Mouse (Mus musculus): ENCODE results near the gene Nat10.

Gene Nat10

DNA sequence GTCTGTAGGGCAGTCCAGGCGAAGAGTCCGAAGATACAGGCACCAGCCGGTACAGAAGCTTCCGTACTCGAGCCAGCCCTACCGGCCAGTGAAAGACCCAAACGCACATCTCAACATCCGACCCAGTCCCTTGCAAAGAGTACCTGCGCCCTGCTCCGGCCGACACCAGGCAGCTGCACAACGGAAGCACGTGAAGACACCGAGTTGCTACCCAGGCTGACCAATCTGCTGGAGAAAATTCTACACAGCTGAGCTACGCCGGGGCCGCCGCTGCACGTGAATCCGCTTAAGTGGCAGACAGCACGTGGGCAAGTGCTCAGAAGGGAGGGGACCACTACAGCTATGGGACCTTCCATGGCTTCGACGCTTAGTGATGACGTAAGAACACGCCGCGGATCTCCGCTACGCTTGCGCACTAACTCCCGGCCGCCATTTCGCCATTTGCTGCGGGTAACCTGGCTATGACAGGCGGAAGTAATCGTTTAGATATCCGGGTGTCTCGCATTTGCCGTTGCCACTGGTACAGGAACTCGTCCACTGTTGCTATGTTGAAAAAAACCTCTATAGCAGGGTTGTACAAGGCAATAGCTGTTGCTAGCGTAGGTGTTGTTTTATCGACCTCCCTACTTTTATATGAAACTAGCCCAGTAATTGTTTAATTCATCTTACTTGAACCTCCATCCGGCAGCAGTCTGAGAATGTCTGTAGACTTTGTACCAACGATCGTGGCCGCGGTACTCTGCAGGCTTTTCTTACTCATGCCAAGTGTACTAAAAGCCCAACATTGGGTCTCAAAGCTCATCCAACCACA lies at the start of gene Nat10:
Nat10 (minus strand) TSS at position 365 of the 811 bp plus-strand sequence.
- DNase-seq (ENCODE audit: low read depth, low spot score), result peak; percentile 98

GRCm38 (mm10) chr2:103810412-103810811 lies 49.3 kb upstream of the Nat10 start:
- DNase-seq (ENCODE audit: low read depth, low spot score), result peak; percentile 94

- DNase-seq (ENCODE audit: low read depth, low spot score), result no peak
Observed at GRCm38 (mm10) chr2:103808466-103808865, 47.4 kb upstream of the Nat10 start.

DNA sequence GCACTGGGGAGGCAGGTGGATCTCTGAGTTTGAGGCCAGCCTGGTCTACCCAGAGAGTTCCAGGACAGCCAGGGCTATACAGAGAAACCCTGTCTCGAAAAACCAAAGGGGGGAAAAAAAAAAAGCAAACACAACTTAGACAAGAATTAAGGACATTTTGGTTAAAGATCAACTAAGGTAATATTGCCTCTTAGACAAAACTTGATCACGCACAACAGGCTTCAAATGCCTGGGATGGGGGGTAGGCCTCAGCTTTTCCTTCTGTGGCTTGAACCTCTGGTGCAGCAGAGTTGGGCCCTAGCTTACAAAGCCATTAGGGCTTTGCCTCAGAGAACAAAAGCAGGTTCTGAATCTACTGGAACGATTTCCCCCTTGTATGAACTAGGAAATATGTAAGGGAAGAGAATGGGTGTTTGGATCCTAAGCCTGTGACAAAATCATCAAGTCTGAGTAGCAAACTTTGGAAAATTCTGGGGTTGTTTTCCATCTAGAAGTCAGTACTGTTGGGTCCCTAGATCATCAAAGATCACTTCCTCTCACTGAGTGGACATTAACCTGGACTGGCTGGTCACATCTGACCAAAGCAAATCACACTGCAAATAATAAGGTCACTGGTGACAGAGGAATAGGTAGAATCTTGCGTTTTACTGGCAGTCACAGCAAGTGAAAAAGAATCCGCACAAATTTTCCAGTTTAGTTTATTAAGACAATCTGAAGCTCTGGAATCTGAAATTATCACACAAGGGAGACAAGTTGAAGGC lies 42.9 kb upstream of the Nat10 start:
- no peak for DNase-seq (ENCODE audit: low read depth, low spot score)

DNA sequence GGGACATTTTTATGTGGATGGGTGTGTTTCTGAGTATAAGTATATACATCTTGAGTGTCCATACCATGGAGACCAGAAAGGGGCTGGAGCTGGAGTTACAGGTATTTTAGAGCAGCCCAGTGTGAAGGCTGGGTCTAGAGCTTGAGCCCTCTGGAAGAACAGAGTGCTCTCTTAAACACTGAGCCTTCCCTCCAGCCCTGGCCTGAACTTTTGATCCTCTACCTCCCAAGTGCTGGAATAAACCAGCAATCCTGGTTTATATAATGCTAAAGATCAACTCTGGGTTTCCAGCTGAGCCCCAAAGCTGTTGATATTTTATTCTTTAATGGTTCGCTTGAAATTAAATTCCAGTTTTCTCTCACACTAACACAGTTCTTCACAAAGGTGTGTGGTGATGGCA lies 41.4 kb upstream of the Nat10 start:
- DNase-seq (ENCODE audit: low read depth, low spot score), result no peak

DNA sequence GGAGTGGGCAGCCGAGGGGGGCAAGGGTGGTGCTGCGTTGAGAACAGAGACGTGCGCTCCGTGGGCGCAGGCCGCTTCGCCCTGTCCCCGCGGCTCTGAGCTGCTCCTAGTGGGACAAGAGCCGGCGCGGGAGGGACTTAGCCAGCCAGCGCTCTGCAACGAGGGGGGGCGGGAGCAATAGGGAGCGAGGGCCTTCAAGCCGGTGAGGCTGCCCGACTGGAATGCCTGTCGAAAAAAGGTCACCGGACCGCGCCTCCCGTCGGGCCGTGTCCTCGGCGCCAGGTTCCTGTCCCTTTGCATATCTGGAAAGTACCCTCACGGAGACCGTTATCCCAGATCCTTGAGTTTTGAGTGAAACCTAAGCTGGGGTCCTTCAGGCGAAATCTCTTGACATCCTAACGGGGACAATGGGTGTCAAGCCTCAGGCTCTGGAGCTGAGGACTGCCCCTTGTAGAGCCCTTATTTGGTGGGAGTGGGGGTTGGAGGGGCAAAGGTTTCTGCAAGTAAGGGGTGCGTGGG lies 36.5 kb upstream of the Nat10 start, which contains the start of gene Caprin1:
Caprin1 (minus strand) TSS at position 159 of the 519 bp plus-strand sequence.
- DNase-seq (ENCODE audit: low read depth, low spot score), result peak; percentile 96

DNA sequence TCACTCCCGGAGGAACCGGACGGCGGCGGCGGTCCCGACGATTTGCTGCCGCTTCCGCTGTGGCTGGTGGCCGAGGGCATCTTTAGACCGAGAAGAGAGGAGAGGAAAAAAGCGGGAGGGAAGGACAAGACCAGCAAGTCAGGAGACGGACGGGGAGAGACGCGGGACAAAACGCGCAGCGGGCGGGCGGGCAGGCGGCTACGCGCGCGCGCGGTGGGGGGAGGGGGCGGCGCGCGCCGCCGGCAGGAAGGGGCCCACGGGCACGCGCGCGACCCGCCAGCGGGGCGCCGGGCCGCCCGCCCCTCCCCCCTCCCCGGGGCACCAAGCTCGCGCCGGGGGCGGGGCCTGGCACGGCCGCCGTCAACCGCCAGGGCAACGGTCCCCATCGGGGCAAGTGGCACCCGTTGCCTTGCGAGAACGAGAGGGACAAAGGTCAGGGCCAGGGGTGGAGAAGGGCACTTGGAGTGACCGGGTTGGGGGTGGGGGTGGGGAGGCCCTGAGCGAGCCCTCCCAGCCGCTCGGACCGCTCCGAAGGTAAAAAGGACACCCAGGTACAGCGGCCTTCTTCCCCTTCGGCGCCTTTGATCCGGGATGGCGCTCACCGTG lies 35.9 kb upstream of the Nat10 start:
- DNase-seq (ENCODE audit: low read depth, low spot score), result peak; percentile 89

DNA sequence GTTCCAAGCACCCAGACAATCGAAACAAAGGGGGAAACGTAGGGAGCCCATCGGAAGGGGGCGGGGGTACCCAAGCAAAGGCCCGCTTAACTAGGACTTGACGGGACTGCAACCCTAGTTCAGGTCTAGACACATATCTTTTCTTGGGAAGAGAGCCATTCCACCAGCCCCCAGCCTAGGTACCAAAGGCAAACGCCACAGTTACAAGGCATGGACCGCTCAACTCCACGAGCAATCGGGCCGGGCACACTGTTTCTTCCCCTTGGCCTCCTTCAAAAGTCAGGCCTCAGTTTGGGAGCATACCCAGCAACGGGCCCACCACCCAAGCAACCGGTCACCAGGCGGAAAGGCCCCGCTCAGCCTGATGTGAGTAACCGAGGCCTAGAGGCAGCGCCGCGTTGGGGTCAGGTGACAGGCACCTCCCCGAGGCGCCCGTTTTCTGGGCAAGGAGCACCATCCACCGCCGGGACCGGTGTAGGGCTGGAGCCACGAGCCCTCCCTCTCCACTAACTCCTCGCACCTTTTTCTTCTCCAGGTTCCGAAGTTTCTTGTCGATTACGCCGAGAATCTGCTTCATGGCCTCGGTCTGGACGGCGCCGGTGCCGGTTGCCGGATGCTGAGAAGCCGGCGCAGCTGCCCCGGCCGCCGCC lies 35.3 kb upstream of the Nat10 start:
- DNase-seq (ENCODE audit: low read depth, low spot score), result peak; percentile 76

GRCm38 (mm10) chr2:103795843-103796210 lies 34.8 kb upstream of the Nat10 start:
- peak; percentile 90 for DNase-seq (ENCODE audit: low read depth, low spot score)

DNA sequence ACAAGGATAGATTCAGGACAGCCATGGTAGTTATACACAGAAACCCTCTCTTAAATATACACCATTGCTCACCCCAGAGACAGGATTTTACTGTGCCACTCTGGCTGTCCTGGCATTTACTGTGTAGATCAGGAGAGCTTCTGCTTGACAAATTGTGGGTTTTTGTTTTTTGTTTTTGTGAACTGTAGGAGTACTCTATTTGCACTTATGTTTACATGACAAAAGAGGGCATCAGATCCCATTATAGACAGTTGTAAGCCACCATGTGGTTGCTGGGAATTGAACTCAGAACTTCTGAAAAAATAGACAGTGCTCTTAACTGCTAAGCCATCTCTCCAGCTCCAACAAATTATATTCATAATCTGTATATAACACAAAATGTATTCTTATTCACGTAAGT lies 30.9 kb upstream of the Nat10 start:
- DNase-seq (ENCODE audit: low read depth, low spot score), result peak; percentile 60

GRCm38 (mm10) chr2:103785735-103786134 lies 24.7 kb upstream of the Nat10 start:
- no peak for DNase-seq (ENCODE audit: low read depth, low spot score)

- DNase-seq (ENCODE audit: low read depth, low spot score), result peak; percentile 72
Observed at GRCm38 (mm10) chr2:103784621-103785020, 23.6 kb upstream of the Nat10 start.

DNA sequence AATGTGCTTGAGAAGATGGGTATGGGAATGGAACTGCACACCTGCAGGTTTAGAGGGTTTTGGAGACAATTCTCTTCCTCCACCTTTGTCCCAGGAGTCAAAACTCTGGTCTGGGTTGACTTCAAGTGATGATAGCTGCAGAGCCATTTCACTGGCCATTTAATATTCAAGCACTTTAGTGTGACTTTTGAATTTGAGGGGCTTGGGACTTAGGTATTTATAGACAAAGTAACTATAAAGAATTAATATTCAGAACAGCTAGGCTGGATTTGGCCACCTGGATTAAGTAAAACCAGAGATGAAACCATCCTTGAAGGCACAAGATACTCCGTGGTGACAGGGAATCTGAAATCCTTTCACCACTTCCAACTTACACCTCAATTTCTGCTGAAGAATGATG lies 1.4 kb upstream of the Nat10 start:
- no peak for DNase-seq (ENCODE audit: low read depth, low spot score)

- DNase-seq (ENCODE audit: low read depth, low spot score), result no peak
Observed at GRCm38 (mm10) chr2:103761993-103762392, 923 bp upstream of the Nat10 start.

DNA sequence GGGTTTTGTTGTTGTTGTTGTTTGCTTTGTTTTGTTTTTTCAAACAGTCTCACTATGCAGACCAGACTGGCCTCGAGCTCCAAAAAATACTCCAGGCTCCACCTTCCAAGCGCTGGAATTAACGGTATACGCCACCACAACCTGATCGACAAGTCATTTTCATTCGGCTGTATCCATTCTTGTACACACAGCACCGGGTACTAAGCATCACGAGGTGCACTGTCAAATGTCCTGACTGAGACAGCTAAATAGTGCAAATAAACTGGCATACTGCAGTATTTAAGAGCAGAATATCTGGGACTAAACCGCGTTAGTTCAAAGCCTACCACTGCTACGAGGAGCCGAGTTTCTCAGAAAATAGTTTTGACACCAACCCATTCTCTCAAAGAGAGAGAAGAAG lies 649 bp downstream of the Nat10 start:
- peak; percentile 47 for DNase-seq (ENCODE audit: low read depth, low spot score)

DNA sequence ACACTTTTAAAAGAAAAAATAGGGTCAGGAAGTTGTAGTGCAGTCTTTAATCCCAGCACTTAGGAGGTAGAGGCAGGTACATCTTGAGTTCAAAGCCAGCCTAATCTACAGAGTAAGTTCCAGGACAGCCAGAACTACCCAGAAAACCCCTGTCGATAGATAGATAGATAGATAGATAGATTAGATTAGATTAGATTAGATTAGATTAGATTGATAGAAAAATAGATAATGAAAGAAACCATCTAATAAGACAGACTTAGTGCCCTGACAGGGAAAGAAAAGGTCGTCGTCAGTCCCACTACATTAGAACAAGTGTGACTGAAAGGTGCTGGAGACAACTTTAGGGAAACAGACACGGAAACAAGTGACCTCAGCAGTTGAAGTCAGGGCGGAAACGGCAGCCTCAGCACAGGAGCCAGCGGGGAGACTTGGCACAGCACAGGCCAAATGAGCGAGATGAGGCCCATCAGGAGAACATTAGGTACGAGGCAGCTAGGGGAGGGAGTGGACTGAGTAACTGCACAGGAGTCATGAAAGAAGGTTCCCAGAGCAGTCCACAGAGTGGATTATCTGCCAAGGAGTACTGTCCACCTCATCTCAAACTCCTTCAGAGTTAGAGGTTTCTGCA lies 5.5 kb downstream of the Nat10 start:
- DNase-seq (ENCODE audit: low read depth, low spot score), result no peak

DNA sequence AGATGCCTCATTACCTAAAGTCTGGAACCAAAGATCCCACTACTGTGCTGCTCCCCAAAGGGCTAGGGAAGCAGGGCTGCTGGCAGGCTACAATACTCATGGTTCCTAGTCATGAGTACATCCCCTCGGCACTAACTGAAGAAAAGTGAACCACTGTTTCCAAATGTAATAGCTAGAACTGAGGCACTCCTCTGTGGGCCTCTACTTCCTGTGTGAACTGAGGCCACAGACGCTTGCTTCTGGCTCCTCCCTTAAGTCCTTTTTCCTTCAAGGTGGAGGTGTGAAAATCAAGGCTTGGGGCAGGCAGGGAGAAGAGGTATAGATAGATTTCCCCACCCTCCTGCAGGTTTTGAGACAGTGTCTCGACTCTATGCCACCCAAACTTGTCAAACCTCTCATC lies 6.5 kb downstream of the Nat10 start:
- no peak for DNase-seq (ENCODE audit: low read depth, low spot score)

- DNase-seq (ENCODE audit: low read depth, low spot score), result no peak
Observed at GRCm38 (mm10) chr2:103751771-103752170, 9.3 kb downstream of the Nat10 start.

GRCm38 (mm10) chr2:103749091-103749490 lies 12.0 kb downstream of the Nat10 start:
- no peak for DNase-seq (ENCODE audit: low read depth, low spot score)

GRCm38 (mm10) chr2:103747891-103748290 lies 13.2 kb downstream of the Nat10 start:
- peak; percentile 35 for DNase-seq (ENCODE audit: low read depth, low spot score)

- no peak for DNase-seq (ENCODE audit: low read depth, low spot score)
Observed at GRCm38 (mm10) chr2:103746761-103747160, 14.3 kb downstream of the Nat10 start.
